Mouse (Mus musculus): ENCODE measurements around the gene Ccdc160. TPM values are rescaled to one million over a fixed set of nuclear protein-coding genes. Genes with fewer than 3 reads are reported as not detected.

Gene Ccdc160
- polyA plus RNA-seq, 1 experiment from 2014 or later, result 0.29 TPM

DNA sequence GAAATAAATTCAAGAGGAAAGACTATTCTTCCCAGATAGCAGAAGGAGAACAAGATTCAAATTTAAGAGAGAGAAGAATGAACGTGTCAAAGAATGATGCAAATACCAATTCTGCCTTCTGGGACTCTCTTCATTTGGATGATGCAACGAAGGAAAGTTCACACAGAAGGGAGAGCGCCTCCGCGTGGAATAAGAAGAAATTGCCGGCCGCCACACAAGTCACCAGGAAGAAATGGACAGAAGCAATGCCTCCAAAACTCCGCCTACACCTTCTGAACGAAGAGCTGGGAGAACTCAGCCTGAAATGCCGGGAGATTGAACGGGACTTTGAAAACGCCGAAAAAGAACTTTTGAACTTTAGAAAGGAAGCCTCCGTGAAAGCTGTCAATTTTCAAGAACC is 7.3 kb downstream of the Ccdc160 start:
- 66% methylated on average over 14 of the region's 14 CpGs for WGBS (ENCODE audit: insufficient replicate concordance)
- Histone ChIP-seq H3K27ac (ENCODE audit: low read depth) (no peak overlapping the region), H3K4me3 (ENCODE audit: low read depth, low read length) (no peak overlapping the region), H3K9ac (replicated peaks) (no peak overlapping the region), H3K9me3 (ENCODE audit: low read length) (no peaks in the 10 kb centered on the region), H3K27me3 (ENCODE audit: insufficient read depth, low read length) (0 out of 2 replicates have a peak, but pooled peaks cover 3% of the 10 kb centered on the region), H3K4me1 (ENCODE audit: insufficient read depth) (no peaks in the 10 kb centered on the region), H3K36me3 (replicated peaks; ENCODE audit: insufficient read depth, low read length) (no peaks in the 10 kb centered on the region), H3K4me2 (ENCODE audit: low read depth, low read length) (no peak overlapping the region)
- TF ChIP-seq CTCF (IDR thresholded peaks at IDR 0.05; ENCODE audit: low read depth) (0 out of 2 replicates have a peak, but pooled peaks have one; percentile 3), EP300 (IDR thresholded peaks at IDR 0.05; ENCODE audit: low read depth) (no peak)
- DNase-seq (no peak), ATAC-seq (no peak)

DNA sequence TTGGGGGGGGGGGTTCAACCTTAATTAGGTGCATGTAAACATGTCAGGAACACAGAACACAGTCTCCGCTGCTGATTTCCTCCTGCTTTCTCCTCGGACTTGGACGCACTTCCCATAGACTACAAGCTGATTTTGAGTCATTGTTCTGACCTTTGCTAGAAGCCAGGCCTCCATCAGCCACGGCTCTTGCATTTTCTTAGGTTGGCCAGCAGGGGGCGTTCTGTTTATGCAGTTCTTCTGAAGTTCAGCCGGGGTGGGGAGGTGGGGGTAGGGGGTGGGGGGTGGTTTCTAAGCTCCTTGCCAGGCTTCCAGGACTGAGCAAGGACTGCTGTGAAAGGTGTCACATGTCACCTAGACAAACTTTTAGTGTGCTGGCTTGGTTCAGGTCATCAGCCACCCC is 8.6 kb downstream of the Ccdc160 start:
- 0 out of 2 replicates have a peak, but pooled peaks cover 3% of the 10 kb centered on the region for H3K27me3 ChIP-seq (ENCODE audit: insufficient read depth, low read length)
- H3K4me1 ChIP-seq (ENCODE audit: insufficient read depth), result no peaks in the 10 kb centered on the region
- TF ChIP-seq EP300 (IDR thresholded peaks at IDR 0.05; ENCODE audit: low read depth) (no peak), CTCF (IDR thresholded peaks at IDR 0.05; ENCODE audit: low read depth) (peak; percentile 32)
- H3K9ac ChIP-seq (replicated peaks), result no peak overlapping the region
- WGBS (ENCODE audit: insufficient replicate concordance), result 40% methylated on average over 6 of the region's 6 CpGs
- H3K9me3 ChIP-seq (ENCODE audit: low read length), result no peaks in the 10 kb centered on the region
- H3K4me3 ChIP-seq (ENCODE audit: low read depth, low read length), result no peak overlapping the region
- no peak overlapping the region for H3K27ac ChIP-seq (ENCODE audit: low read depth)
- DNase-seq (peak; percentile 16), ATAC-seq (no peak)
- H3K4me2 ChIP-seq (ENCODE audit: low read depth, low read length), result no peak overlapping the region
- no peaks in the 10 kb centered on the region for H3K36me3 ChIP-seq (replicated peaks; ENCODE audit: insufficient read depth, low read length)

DNA sequence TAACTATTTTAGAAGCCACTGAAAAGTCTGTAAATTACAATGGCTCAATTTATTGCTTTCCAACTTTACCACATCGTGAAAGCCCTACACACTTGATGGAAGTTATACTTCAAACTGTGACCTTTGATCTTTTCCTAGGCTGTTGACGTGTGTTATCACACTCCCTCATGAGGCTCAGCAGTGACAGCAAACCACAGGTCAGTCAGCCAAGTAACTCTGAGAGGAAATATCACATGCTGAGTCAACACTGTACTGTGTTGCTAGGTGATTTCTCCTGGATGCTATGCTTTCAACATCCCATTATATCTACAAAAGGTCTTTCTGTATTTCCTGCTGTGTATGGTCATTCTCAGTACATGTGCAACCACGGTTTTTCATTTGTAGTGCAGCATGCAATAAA is 28.3 kb downstream of the Ccdc160 start:
- Histone ChIP-seq H3K4me1 (ENCODE audit: insufficient read depth) (no peaks in the 10 kb centered on the region), H3K36me3 (replicated peaks; ENCODE audit: insufficient read depth, low read length) (no peaks in the 10 kb centered on the region), H3K4me2 (ENCODE audit: low read depth, low read length) (no peak overlapping the region), H3K27ac (ENCODE audit: low read depth) (no peak overlapping the region), H3K27me3 (ENCODE audit: insufficient read depth, low read length) (no peaks in the 10 kb centered on the region), H3K9me3 (ENCODE audit: low read length) (no peaks in the 10 kb centered on the region), H3K4me3 (ENCODE audit: low read depth, low read length) (no peak overlapping the region), H3K9ac (replicated peaks) (no peak overlapping the region)
- WGBS (ENCODE audit: insufficient replicate concordance), result 23% methylated on average over 3 of the region's 3 CpGs
- DNase-seq (no peak), ATAC-seq (no peak)
- TF ChIP-seq CTCF (IDR thresholded peaks at IDR 0.05; ENCODE audit: low read depth) (no peak), EP300 (IDR thresholded peaks at IDR 0.05; ENCODE audit: low read depth) (no peak)

MicroRNA genes within 50 kb of the gene (microRNA counts, 519-probe panel; counts per million panel counts)
- microRNA mmu-miR-106a+mmu-miR-17 (7,485 counts per million, percentile 88 among the panel's probes with 10 or more counts), microRNA mmu-miR-18b (not detected), microRNA mmu-miR-363 (not detected)

Small RNA genes within 50 kb of the gene (microRNA-seq; reads per million reads assigned to microRNA genes)
- gene Mir106a (179 reads per million, percentile 49 among the genes with 10 or more reads in this experiment), gene Mir18b (21.5 reads per million, percentile 27 among the genes with 10 or more reads in this experiment), gene Mir19b-2 (3.2 reads per million), gene Mir20b (148 reads per million, percentile 47 among the genes with 10 or more reads in this experiment), gene Mir363 (139 reads per million, percentile 46 among the genes with 10 or more reads in this experiment), gene Mir92-2 (277 reads per million, percentile 55 among the genes with 10 or more reads in this experiment)

Other genes with a start within 250 kb of the Ccdc160 start
- gene Gpc3, start 177.2 kb upstream of the Ccdc160 start, polyA plus RNA-seq (2015; fragmentation: Nextera tagmentation; extraction: Ambion mirVana), result 459 and 478 TPM in 2 replicates
- 3.7 and 4.2 TPM in 2 replicates for gene Phf6, start 121.1 kb downstream of the Ccdc160 start, polyA plus RNA-seq (2015; fragmentation: Nextera tagmentation; extraction: Ambion mirVana)
- gene Hprt, start 196.9 kb downstream of the Ccdc160 start, polyA plus RNA-seq (2015; fragmentation: Nextera tagmentation; extraction: Ambion mirVana), result 198 and 204 TPM in 2 replicates